Mouse (Mus musculus) kidney, embryonic 14.5 days (tissue): ENCODE data around the gene Prr23a1. TPM values are rescaled to one million over a fixed set of nuclear protein-coding genes. Genes with fewer than 3 reads are reported as not detected.

Source experiments
- polyA plus RNA-seq: library from polyadenylated mRNA; unstranded; fragments of >200 nt; fragmentation: Nextera tagmentation; extraction: Ambion mirVana; gene quantifications from 2 replicates; pipeline ENCODE4 v1.2.1, GENCODE M21; 2014

Gene Prr23a1
- polyA plus RNA-seq, 1 experiment from 2014 or later, result not detected

Other genes with a start within 250 kb of the Prr23a1 start
- 67.4 and 75.4 TPM in 2 replicates for gene Mrps22, start 240.8 kb upstream of the Prr23a1 start, polyA plus RNA-seq
- gene Prr23a2, start 14.0 kb downstream of the Prr23a1 start, polyA plus RNA-seq, result not detected in 2 replicates
- gene Prr23a3, start 22.3 kb downstream of the Prr23a1 start, polyA plus RNA-seq, result not detected in 2 replicates
- not detected in 2 replicates for gene 7420426K07Rik, start 60.6 kb downstream of the Prr23a1 start, polyA plus RNA-seq
- gene Foxl2, start 112.8 kb downstream of the Prr23a1 start, polyA plus RNA-seq, result not detected in 2 replicates
- gene Faim, start 143.9 kb downstream of the Prr23a1 start, polyA plus RNA-seq, result 52.0 and 55.7 TPM in 2 replicates
- 0.13 TPM in 1 of 2 replicates, not detected in the other for gene Gm1123, start 193.2 kb downstream of the Prr23a1 start, polyA plus RNA-seq